Mouse (Mus musculus) kidney, adult 9 months (tissue): ENCODE results near the gene Rnd2.
"Not testable (repeated sequence)": the region's sequence is repeated elsewhere in the genome, so short reads cannot be mapped to it uniquely, and the experiment has no call there.

Source experiments
- DNase-seq: peaks from one replicate; pipeline ENCODE4 v3.0.0; 2022

The Rnd2 gene

DNA sequence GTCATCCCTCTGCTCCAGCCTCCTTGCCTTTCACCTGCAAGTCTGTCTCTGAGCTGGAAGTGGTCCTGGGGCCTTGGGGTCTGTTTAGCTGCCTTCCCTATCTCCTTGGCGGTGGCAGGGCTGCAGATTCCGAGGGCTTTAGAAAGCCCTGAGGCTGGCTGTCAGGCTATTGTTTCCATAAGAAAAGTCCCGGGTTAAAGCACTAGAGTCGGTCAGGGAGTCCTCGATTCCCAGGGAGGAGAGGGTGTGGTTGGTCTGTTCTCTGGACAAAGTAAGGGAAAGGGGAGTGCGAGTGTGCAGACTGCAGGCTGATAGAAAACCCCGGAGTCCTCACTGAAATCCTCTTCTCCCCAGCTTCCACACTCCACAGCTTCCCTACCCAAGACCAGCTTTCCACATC lies 5.4 kb downstream of the Rnd2 start:
- DNase-seq: no peak

DNA sequence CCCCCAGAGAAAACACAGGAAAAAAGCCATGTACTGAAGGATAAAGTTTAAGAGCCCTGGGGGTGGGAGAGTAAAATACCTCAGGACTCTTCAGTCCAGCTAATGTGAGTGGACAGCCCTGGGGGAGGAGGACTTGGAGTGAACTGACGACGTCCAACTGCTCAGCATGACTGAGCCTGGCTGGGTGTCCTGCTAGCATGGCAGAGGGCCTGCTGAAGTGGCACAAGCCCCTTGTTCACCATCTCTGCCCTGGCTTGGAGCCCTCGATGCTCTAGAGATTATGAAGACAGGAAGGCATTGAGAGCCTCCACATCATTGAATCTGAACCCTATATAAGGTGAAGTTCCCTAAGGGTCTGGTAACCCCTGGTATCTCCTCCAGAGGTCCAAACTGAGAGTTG lies 7.1 kb downstream of the Rnd2 start:
- no peak for DNase-seq

DNA sequence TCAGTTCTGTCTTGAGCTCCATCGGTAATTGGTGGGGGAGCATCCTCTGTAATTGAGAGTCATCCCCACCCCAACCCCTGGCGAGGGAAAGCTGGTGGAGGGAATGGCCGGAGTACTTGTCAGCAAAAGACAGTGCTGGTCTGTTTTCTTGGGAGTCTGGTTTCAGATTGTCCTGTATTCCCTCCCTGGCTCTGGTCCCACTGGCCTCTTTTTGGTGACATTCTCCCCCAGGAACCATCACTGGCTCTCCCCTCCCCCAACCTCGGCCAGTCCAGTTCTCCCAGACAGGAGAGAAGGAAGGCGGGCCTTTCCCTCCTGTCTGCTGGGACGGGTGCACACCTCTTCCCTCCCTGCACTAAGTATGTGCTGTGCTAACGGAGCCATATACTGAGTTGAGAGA lies 7.5 kb downstream of the Rnd2 start:
- DNase-seq: no peak

DNA sequence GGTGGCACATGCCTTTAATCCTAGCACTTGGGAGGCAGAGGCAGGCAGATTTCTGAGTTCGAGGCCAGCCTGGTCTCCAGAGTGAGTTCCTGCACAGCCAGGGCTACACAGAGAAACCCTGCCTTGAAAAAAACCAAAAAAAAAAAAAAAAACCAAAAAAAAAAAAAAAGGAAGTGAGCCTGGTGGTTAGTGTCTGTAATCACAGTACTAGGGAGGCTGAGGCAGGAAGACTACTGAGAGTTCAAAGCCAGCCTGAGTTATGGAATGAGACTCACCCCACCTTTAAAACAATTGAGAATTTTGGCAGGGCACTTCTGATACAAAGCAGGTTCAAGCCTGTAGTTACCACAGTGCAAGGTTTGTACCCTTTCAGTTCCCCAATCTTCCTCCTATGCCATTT lies 8.9 kb downstream of the Rnd2 start:
- DNase-seq: not testable (repeated sequence)

DNA sequence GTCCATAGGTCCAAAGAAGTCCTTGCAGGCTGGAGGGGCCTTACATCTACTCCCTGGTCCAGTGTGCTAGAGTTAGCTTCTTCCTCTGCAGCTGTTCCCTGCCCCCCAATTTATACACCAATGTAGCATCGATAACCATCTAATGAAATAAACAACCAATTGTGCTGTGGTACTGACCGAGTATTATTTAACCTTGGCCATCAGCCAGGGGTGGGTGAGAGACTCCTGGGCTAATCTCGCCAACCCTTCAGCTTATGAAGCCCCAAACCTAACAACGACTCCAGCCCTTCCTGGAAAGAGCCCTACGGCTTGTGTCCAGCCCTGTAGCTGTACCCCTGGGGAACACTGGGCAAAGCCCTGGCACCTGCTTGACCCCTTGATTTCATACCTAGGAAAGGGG lies 9.5 kb downstream of the Rnd2 start:
- DNase-seq: no peak

DNA sequence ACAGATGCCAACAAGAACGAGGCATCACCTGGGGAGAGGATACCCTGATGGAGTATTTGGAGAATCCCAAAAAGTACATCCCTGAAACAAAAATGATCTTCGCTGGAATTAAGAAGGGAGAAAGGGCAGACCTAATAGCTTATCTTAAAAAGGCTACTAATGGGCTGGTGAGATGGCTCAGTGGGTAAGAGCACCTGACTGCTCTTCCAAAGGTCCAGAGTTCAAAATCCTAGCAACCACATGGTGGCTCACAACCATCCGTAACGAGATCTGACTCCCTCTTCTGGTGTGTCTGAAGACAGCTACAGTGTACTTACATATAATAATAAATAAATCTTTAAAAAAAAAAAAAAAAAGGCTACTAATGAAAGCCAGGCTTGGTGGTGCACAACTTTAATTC lies 11.6 kb downstream of the Rnd2 start:
- peak; percentile 55 for DNase-seq

DNA sequence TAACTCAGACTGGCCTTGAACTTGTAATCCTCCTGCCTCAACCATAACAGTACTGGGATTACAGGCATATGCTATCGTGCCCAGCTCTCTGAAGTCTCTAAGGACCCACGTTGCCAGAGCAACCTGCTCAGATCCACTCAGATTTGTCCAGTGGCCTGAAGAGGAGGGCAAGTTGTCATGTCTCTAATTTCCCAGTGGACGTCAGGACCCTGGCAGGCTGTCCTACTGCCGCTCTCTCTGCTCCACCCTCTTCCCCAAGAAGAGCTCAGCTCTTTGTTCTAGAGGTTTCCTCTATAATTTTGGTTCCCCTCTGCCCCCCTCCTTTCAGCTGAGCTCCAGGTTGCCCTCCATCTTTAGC lies 12.4 kb downstream of the Rnd2 start:
- DNase-seq: no peak

DNA sequence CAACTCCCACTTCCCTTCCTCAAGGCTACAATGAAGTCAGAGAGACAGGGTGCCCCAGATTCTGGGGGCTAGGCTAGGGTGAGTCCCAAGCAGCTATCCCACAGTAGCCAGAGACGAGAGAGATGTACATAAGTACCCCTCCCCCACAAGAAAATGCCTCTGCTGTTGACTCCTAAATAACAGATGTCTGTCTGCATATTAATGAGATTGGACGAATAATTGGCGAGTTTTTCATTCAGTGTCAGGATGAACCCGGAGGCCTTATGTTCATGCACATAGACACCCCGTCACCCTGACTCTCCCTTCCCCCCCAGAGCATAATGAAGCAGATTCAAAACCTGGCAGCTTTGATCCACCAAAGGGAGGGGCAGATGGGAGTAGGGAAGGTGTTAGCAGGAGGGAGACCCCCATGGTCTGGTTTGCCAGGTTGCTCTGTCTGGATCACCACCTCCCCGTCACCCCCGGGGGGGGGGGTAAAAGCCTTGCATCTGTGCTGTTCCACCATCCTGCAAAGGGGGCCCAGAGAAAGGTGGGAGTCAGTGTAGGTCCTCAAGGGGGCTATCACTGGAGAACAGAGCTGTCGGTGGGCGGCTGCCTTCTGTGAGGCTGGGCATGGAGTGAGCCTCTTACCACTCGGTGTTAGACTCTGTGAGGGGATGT lies 12.9 kb downstream of the Rnd2 start:
- no peak for DNase-seq

DNA sequence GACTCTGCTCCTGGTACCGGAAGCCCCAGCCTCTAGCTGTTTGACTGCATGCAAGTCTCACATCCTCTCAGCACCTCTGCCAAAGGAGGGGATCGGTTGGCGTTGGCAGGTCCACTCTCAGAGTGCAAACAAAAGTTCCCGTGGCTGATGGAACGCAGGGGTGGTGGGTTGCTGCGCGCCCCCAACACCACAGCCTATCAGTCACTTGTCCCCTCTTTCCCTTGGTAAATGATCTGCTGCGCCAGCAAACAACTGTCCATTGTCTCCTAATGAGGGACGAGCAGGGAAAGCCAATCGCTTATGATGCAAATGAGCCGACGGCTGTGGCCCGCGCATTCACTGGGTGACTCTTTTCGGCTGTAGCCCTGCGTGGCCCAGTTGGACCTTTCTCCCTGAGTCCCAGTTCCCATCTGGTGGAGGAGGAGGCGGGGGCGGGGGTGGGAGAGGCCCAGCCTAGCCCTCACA lies 14.4 kb downstream of the Rnd2 start:
- no peak for DNase-seq

DNA sequence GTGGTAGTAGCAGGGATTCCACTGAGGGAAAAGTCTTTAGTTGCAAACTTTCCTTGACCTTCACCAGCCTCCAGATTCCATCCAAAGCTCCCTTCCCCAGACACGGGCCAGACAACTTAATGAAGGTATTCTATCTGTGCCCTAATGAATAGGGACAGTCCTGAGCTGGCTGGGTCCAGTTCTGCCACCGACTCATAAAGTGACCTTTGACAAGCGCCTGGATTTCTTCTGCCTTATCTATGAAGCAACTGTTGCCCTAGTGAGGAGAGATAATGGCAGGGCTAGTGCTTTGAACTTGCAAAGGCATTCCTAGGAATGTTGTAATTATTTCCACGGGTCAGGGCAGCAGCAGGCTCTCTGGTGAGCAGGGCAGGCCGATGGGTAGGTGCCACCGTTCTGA lies 16.1 kb downstream of the Rnd2 start:
- DNase-seq: no peak

DNA sequence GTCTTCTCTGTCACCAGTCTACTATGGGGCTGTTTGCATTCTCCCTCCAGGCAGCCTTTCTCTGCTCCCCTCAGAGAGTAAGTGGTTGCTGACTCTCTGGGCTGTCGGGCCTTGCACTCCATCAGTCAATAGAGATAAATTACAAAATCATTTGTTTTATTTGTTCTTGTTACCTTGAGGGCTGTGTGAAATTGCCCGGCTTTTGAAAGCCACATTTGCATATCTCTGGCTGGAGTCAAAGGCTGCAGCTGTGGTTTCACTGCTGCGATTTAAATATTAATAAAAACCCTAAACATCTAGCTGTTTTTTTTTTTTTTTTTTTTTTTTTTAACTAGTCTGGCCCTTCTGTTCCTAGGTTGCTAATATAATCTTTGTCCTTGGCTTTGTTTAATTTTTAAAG lies 19.0 kb downstream of the Rnd2 start:
- DNase-seq: no peak

DNA sequence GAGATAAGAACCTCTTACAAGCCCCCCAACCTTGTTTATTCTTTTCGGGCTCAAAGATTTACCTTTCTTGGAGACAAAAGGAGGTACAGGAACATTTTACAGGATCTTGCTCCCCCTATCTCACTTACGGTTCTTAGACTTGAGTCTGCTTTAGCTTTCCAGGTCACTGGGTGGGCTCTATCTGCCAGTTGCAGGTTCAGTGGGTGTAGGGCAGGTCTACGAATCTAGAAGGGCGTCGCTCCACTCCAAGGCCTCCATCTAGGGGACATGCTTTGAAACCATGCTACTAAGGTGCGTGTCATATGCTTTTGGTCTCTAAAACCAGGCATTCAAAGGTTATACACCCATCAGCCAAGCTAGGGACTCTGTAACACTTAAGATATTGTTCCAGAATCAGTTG lies 19.4 kb downstream of the Rnd2 start:
- DNase-seq: no peak

DNA sequence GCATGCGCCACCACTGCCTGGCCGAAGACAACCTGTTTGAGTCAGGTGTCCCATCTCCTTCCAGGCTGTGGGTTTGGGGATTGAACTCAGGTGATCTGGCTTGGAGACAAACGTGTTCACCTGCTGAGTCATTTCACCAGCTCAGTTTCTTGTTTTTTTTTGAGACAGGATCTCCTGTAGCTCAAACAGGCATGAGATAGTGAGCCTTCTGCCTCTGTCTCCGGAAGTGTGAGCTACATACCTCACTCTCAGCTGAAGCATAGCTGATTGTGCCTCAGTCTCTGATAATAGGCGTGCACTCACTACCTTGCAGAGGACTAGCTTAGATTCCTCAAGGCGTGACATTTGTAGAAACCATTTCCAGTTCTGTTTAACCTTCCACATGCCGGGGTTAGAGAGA lies 20.0 kb downstream of the Rnd2 start:
- no peak for DNase-seq

DNA sequence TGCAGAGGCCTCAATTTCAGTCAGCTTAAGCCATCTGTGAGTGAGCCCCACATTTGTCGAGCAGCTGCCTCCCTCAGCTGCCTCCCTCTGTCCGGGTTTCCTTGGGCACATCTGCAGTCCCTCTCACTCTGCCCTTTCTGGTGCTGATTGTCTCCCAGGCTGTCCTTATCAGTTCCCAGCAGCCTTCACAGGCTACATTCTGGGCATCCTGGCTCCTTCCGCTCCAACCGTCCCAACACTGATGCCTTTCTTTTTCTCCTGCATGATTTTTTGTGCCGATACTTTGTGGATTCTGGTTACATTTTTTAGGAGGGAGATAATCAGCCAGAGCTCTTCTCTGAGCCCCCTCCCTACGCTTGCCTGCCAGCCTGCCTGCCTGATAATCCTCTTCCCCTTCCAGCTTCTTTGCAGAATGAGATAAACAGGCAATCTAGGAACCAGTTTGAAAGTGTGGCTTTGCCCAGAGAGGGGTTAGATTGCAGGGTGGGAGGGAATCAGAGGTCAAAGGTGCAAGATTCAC lies 20.8 kb downstream of the Rnd2 start:
- DNase-seq: no peak

DNA sequence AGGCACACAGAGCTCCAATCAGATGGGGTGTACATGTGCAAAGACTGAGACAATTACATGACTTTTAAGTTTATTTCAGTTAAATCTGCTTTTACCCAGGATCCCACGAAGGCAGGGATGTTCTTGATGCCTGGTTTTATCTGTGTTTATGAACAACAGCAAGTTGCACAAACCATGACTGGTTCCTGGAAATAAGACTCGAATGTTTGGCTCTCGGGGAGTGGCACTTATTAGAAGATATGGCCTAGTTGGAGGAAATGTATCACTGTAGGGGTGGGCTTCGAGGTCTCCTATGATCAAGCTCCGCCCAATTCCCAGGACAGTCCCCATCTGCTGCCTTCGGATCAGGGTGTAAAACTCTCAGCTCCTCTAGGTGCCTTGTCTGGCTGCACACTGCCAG lies 21.3 kb downstream of the Rnd2 start:
- no peak for DNase-seq

DNA sequence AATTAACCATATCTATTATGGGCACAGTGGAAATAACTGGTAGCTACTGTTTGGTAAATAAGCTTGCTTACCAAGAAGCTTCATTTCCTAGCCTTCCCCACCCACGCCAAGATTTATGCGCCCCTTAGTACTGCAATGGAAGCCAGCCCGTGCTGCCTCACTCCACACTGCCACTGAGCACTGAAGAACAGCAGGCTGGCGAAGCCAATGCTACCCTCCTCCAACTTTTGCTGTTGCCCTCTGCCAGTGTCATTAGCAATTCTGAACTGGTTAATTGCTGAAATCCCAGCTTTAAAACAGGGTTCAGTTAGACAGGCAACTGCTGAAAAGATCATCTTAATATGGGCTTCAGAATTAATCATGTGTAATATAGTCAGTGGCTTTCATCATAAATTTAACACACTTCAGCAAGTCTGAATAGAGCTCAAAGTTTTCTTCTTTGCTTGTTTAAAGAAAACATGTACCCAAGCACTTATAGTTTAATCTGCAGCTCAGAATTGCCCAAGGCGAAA lies 41.5 kb downstream of the Rnd2 start:
- DNase-seq: no peak

DNA sequence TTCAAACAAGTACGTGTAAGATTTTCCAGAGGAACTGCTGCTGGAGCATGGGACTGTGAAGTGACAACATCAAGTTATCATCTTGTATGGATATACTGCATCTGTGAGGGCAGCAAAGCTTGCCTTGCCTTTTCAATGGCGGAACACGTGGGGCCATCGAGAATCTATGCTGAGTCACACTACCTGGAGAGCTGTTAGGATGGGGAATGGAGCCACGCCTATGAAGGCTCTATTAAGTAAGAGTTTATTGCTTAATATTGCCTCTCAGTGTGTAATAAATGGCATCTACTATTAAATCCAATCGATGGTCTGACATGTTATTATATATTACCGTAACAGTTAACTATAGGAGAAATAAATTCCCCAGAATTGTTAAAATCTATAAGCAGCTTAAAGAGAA lies 42.3 kb downstream of the Rnd2 start:
- DNase-seq: no peak

DNA sequence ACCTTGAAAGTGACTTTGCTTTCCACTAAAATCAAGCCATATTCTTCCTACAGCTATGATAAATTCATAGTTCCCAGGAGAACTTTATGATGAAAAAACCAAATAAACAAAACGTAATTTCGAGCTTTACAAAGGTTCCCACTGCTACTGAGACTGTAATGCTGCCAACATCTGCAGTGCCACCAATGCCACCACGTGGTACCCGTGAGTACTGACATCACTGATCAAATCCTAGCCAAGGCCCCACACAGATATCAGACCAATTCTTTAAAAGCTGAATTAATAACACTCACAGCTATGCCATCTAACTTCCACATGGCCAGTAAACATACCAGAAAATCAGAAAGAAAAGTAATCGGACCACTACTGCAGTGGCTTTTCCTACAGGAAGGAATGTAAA lies 54.1 kb downstream of the Rnd2 start:
- DNase-seq: peak; percentile 17

DNA sequence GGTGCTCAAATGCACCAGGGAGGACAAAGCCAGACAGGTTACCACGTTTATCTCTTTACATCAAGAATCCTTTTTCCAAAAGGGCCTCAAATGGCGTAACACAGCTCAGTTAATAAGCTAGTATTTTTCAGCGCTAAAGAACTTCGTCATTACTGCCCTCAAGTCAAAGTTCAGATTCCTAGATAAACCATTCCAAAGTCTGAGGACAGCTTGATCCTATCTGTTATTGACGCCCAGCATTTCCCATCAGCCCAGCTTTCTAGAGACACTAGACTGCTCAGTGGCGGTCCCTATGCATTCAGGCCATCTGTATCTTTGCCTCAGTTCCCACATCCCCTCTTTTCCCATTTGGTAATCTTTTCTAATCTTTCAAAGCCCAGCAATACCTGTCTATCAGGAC lies 54.6 kb downstream of the Rnd2 start:
- DNase-seq: peak; percentile 41
